18 mouse cellular contexts compared by ENCODE assay signal in the genomic region with DNA sequence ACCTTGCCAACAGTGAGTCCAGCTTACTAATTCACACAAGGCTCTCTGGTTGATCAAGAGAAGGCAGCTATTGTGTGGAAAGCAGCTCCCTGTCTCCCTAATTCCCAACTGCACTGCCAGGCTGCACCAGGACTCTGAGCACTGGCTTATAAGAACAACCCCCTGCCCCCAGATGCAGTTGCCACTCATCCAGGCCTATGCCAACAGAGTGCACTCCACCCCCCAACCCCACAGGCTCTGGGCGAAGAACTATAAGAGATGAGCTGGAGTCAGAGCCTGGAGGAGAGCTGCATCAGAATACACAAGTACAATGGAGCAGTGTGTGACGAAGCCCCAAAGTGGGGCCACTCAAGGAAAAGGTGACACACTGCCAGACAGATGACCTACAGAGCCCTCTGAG. TPM values are rescaled to one million over a fixed set of nuclear protein-coding genes. Genes with fewer than 3 reads are reported as not detected.
A peak's percentile ranks its signal among the peaks of the same experiment; 100 is the strongest.
DNase-seq lines count a peak whose midpoint lies in the region; TF ChIP-seq lines count a peak whose summit lies in the region.
"Had no signal": no experiment of that assay in that cellular context is flagged by ENCODE, and none has a peak within 500 bp of the region (broad histone marks: within the 10 kb centered on the region; RNA-seq: fewer than 3 reads in every experiment).

No protein-coding gene starts in this region.

- 83% methylated on average over 2 of the region's 2 CpGs for WGBS in heart, embryonic 10.5 days

- no peak overlapping the region for H3K27ac ChIP-seq in heart, embryonic 10.5 days
- peak overlapping the region; percentile 64 for H3K27ac ChIP-seq in left cerebral cortex, adult 2 months
- H3K27ac ChIP-seq: heart, embryonic 13.5 days; hindbrain, embryonic 13.5 days; kidney, postnatal 0 days; neural tube, embryonic 12.5 days had no signal

- H3K27me3 ChIP-seq in heart, embryonic 10.5 days (ENCODE audit: insufficient read depth, poor library complexity, severe bottlenecking) = no peaks in the 10 kb centered on the region
- H3K27me3 ChIP-seq: embryonic facial prominence, embryonic 13.5 days; heart, embryonic 13.5 days; hindbrain, embryonic 13.5 days; neural tube, embryonic 12.5 days had no signal

- no peak for TF ChIP-seq CTCF in left cerebral cortex, adult 2 months (IDR thresholded peaks at IDR 0.05)

- H3K36me3 ChIP-seq in heart, embryonic 10.5 days = peaks cover 76% of the 10 kb centered on the region

- no peaks in the 10 kb centered on the region for H3K9me3 ChIP-seq in heart, embryonic 10.5 days
- H3K9me3 ChIP-seq: embryonic facial prominence, embryonic 13.5 days; heart, embryonic 13.5 days; hindbrain, embryonic 13.5 days; neural tube, embryonic 12.5 days had no signal

- peak; percentile 18 for DNase-seq in cerebellum, adult 9-11 months
- DNase-seq in cerebellum, postnatal 25 days = no peak
- DNase-seq in heart, adult 11 months = peak; percentile 79
- DNase-seq in heart, embryonic 10.5 days (ENCODE audit: low spot score) = no peak
- DNase-seq in left cerebral cortex, adult 2 months (ENCODE audit: extremely low spot score in 1 of 2, low spot score in 2 of 2) = peak in 1 of 2 experiments; percentile 12
- no peak for DNase-seq in left cerebral cortex, postnatal 14 days (ENCODE audit: low spot score in 2 of 2)
- peak; percentile 78 for DNase-seq in brain, adult 2 months (ENCODE audit: low read depth, low spot score)
- no peak for DNase-seq in yolk sac, embryonic 10.5 days (ENCODE audit: low spot score)
- DNase-seq: cerebellum, adult 9-10 months; left cerebral cortex, postnatal 4 days had no signal

- peaks cover 64% of the 10 kb centered on the region for H3K4me1 ChIP-seq in heart, embryonic 10.5 days
- H3K4me1 ChIP-seq: neural tube, embryonic 12.5 days had no signal

- intact Hi-C loops in left cerebral cortex, adult 2 months (cut with DNase I) = no loop called here
- intact Hi-C loops in left cerebral cortex, postnatal 14 days (cut with DNase I) = no loop called here

- no peak overlapping the region for H3K4me3 ChIP-seq in heart, embryonic 10.5 days
- H3K4me3 ChIP-seq in left cerebral cortex, adult 2 months = no peak overlapping the region
- H3K4me3 ChIP-seq: embryonic facial prominence, embryonic 13.5 days; heart, embryonic 13.5 days; hindbrain, embryonic 13.5 days; neural tube, embryonic 12.5 days had no signal

RNA-seq across cellular contexts. Expression of a gene that starts 10.8 kb away (rescaled TPM):
- polyA plus RNA-seq in heart, embryonic 10.5 days (2016; fragmentation: Nextera tagmentation; extraction: Ambion mirVana) = 46.5 and 55.8 TPM in 2 replicates
- 10 to 100 TPM; 38.4 to 60.3 TPM for total RNA-seq in left cerebral cortex, adult 2 months (2021)
- total RNA-seq in left cerebral cortex, postnatal 14 days (2021) = 10 to 100 TPM; 39.1 to 44.9 TPM

RNA-seq across cellular contexts. Expression of a gene that starts 18.7 kb away (rescaled TPM):
- 0.33 and 0.38 TPM in 2 replicates for polyA plus RNA-seq in heart, embryonic 10.5 days (2016; fragmentation: Nextera tagmentation; extraction: Ambion mirVana)
- 10 to 100 TPM; 63.4 to 63.7 TPM for total RNA-seq in left cerebral cortex, adult 2 months (2021)
- 10 to 100 TPM; 91.0 to 98.8 TPM for total RNA-seq in left cerebral cortex, postnatal 14 days (2021)
- total RNA-seq: gastrocnemius, adult 8-10 months; liver, adult 2 months had no signal

RNA-seq across cellular contexts. Expression of a gene that starts 24.2 kb away (rescaled TPM):
- polyA plus RNA-seq in heart, embryonic 10.5 days (2016; fragmentation: Nextera tagmentation; extraction: Ambion mirVana) = 77.0 and 83.9 TPM in 2 replicates
- 10 to 100 TPM; 85.5 to 87.6 TPM for total RNA-seq in left cerebral cortex, adult 2 months (2021)
- 10 to 100 TPM; 82.1 to 99.3 TPM for total RNA-seq in left cerebral cortex, postnatal 14 days (2021)

RNA-seq across cellular contexts. Expression of a gene that starts 24.2 kb away (rescaled TPM):
- polyA plus RNA-seq in heart, embryonic 10.5 days (2016; fragmentation: Nextera tagmentation; extraction: Ambion mirVana) = 53.8 and 81.2 TPM in 2 replicates
- total RNA-seq in left cerebral cortex, adult 2 months (2021) = 10 to 100 TPM; 38.1 to 40.4 TPM
- total RNA-seq in left cerebral cortex, postnatal 14 days (2021) = 10 to 100 TPM; 34.0 to 35.2 TPM

RNA-seq across cellular contexts. Expression of a gene that starts 25.2 kb away (rescaled TPM):
- 0.36 and 0.77 TPM in 2 replicates for polyA plus RNA-seq in heart, embryonic 10.5 days (2016; fragmentation: Nextera tagmentation; extraction: Ambion mirVana)
- total RNA-seq in left cerebral cortex, adult 2 months (2021) = 10 to 100 TPM; 66.1 to 82.1 TPM
- total RNA-seq in left cerebral cortex, postnatal 14 days (2021) = 10 to 100 TPM; 61.2 to 65.1 TPM
- total RNA-seq: liver, adult 2 months had no signal
- polyA plus RNA-seq: inflammation-experienced regulatory T-cells, adult 6 months; liver, adult 2 months had no signal

Comparison
In these comparisons a context has a peak if more than half of its experiments do, and no peak if none do; other contexts are left out.
1. DNase-seq: peak in cerebellum, adult 9-11 months (single experiment), heart, adult 11 months (single experiment) and brain, adult 2 months (single experiment); none in cerebellum, postnatal 25 days (0 of 2), heart, embryonic 10.5 days (single experiment), left cerebral cortex, postnatal 14 days (0 of 2) and yolk sac, embryonic 10.5 days (single experiment).